Mouse (Mus musculus) kidney, embryonic 16.5 days (tissue): ENCODE results near the gene Stab1. TPM values are rescaled to one million over a fixed set of nuclear protein-coding genes. Genes with fewer than 3 reads are reported as not detected.

Experiments used
- ATAC-seq: fragments of 200-750 bp; cut with Nextera tagmentation; 2 replicates; pipeline ENCODE4 v1.8.0; 2017; ENCODE audit warnings: moderate TSS enrichment; ENCODE audit not compliant: low FRiP score, low TSS enrichment
- H3K27ac ChIP-seq: fragments of 300-500 bp; sonication (generic); 2 replicates; pipeline ENCODE4 v1.5.1; 2014; ENCODE audit warnings: low read length
- H3K27me3 ChIP-seq: fragments of 300-500 bp; sonication (generic); 2 replicates; pipeline ENCODE4 v1.6.1; 2014; ENCODE audit warnings: low read length, control low read depth, mixed read lengths; ENCODE audit not compliant: insufficient read depth
- H3K36me3 ChIP-seq: fragments of 300-500 bp; sonication (generic); 2 replicates; pipeline ENCODE4 v1.6.1; 2014; ENCODE audit warnings: low read length, control low read depth, mixed read lengths; ENCODE audit not compliant: insufficient read depth
- H3K4me1 ChIP-seq: fragments of 300-500 bp; sonication (generic); 2 replicates; pipeline ENCODE4 v1.6.1; 2014; ENCODE audit warnings: low read length, control low read depth, mixed read lengths; ENCODE audit not compliant: insufficient read depth
- H3K4me2 ChIP-seq: fragments of 300-500 bp; sonication (generic); replicated peaks from 2 replicates; pipeline ENCODE4 v1.6.1; 2014; ENCODE audit warnings: low read depth, low read length
- H3K4me3 ChIP-seq: fragments of 300-500 bp; sonication (generic); 2 replicates; pipeline ENCODE4 v1.5.1; 2014; ENCODE audit warnings: mild to moderate bottlenecking, low read length
- H3K9ac ChIP-seq: fragments of 300-500 bp; sonication (generic); replicated peaks from 2 replicates; pipeline ENCODE4 v1.6.1; 2014; ENCODE audit warnings: low read length
- H3K9me3 ChIP-seq: fragments of 300-500 bp; sonication (generic); 2 replicates; pipeline ENCODE4 v1.6.1; 2016; ENCODE audit warnings: low read length, control low read depth
- WGBS: fragments of 180-500 bp; shearing (Covaris S2); extraction: QIAGEN DNeasy Blood & Tissue Kit; methylation state at CpG from one replicate; pipeline ENCODE4 v1.1.7; 2014; 5-methylcytosine and 5-hydroxymethylcytosine counted together
- polyA plus RNA-seq: library from polyadenylated mRNA; unstranded; fragments of >200 nt; fragmentation: Nextera tagmentation; extraction: Ambion mirVana; gene quantifications from 2 replicates; pipeline ENCODE4 v1.2.1, GENCODE M21; 2015

Gene Stab1
- polyA plus RNA-seq, 1 experiment from 2014 or later, result 35.2 TPM

GRCm38 (mm10) chr14:31170963-31171362, 2.5 kb upstream of the Stab1 start:
- Histone ChIP-seq H3K9ac (no peak overlapping the region), H3K4me3 (no peak overlapping the region), H3K27ac (no peak overlapping the region), H3K4me1 (peaks cover 10% of the 10 kb centered on the region), H3K27me3 (no peaks in the 10 kb centered on the region), H3K4me2 (no peak overlapping the region), H3K9me3 (no peaks in the 10 kb centered on the region), H3K36me3 (peaks cover 62% of the 10 kb centered on the region)
- no peak for ATAC-seq
- WGBS, result 87% methylated on average over 13 of the region's 13 CpGs

- H3K27ac ChIP-seq, result no peak overlapping the region
- no peak for ATAC-seq
Observed at GRCm38 (mm10) chr14:31169508-31169907, 1.1 kb upstream of the Stab1 start.

GRCm38 (mm10) chr14:31166827-31167226, 1.6 kb downstream of the Stab1 start:
- Histone ChIP-seq H3K36me3 (peaks cover 20% of the 10 kb centered on the region), H3K9me3 (no peaks in the 10 kb centered on the region), H3K4me1 (peaks cover 21% of the 10 kb centered on the region), H3K9ac (peak overlapping the region; percentile 44; the same call in 1 of the 2 replicates), H3K4me2 (peak overlapping the region; percentile 44), H3K27ac (0 out of 2 replicates have a peak overlapping the region, but pooled peaks have one; percentile 51), H3K27me3 (no peaks in the 10 kb centered on the region), H3K4me3 (peak overlapping the region; percentile 29)
- no peak for ATAC-seq
- 29% methylated on average over 9 of the region's 9 CpGs for WGBS

More at GRCm38 (mm10) chr14:31169508-31169907, 1.1 kb upstream of the Stab1 start:
- Histone ChIP-seq H3K4me3 (no peak overlapping the region), H3K36me3 (peaks cover 47% of the 10 kb centered on the region), H3K27me3 (no peaks in the 10 kb centered on the region), H3K9ac (no peak overlapping the region), H3K4me1 (peaks cover 21% of the 10 kb centered on the region), H3K9me3 (no peaks in the 10 kb centered on the region), H3K4me2 (no peak overlapping the region)
- WGBS, result 71% methylated on average over 6 of the region's 6 CpGs

- no peaks in the 10 kb centered on the region for H3K9me3 ChIP-seq
- no peaks in the 10 kb centered on the region for H3K27me3 ChIP-seq
- no peak for ATAC-seq
- H3K9ac ChIP-seq, result peak overlapping the region; percentile 44; the same call in 1 of the 2 replicates
- peak overlapping the region; percentile 44 for H3K4me2 ChIP-seq
- peaks cover 21% of the 10 kb centered on the region for H3K4me1 ChIP-seq
- peak overlapping the region; percentile 51; the same call in 1 of the 2 replicates for H3K27ac ChIP-seq
- peak overlapping the region; percentile 29 for H3K4me3 ChIP-seq
- peaks cover 13% of the 10 kb centered on the region for H3K36me3 ChIP-seq
- 26% methylated on average over 10 of the region's 10 CpGs for WGBS
Observed at GRCm38 (mm10) chr14:31165991-31166630, 2.3 kb downstream of the Stab1 start.

- H3K27ac ChIP-seq, result peak overlapping the region; percentile 35; the same call in 1 of the 2 replicates
- peak; percentile 53 for ATAC-seq
Observed at GRCm38 (mm10) chr14:31165458-31165857, 3.0 kb downstream of the Stab1 start.

GRCm38 (mm10) chr14:31165010-31165409, 3.4 kb downstream of the Stab1 start:
- H3K4me2 ChIP-seq, result no peak overlapping the region
- peak overlapping the region; percentile 35; the same call in 1 of the 2 replicates for H3K27ac ChIP-seq
- H3K36me3 ChIP-seq, result 0 out of 2 replicates have a peak, but pooled peaks cover 2% of the 10 kb centered on the region
- no peaks in the 10 kb centered on the region for H3K27me3 ChIP-seq
- H3K9me3 ChIP-seq, result no peaks in the 10 kb centered on the region
- no peak overlapping the region for H3K4me3 ChIP-seq
- ATAC-seq, result no peak
- H3K4me1 ChIP-seq, result peaks cover 21% of the 10 kb centered on the region
- no peak overlapping the region for H3K9ac ChIP-seq
- 26% methylated on average over 2 of the region's 2 CpGs for WGBS

More at GRCm38 (mm10) chr14:31165458-31165857, 3.0 kb downstream of the Stab1 start:
- Histone ChIP-seq H3K9me3 (no peaks in the 10 kb centered on the region), H3K9ac (no peak overlapping the region), H3K27me3 (no peaks in the 10 kb centered on the region), H3K4me3 (no peak overlapping the region), H3K36me3 (peaks cover 7% of the 10 kb centered on the region), H3K4me2 (no peak overlapping the region), H3K4me1 (peaks cover 21% of the 10 kb centered on the region)
- WGBS, result 35% methylated on average over 7 of the region's 7 CpGs

GRCm38 (mm10) chr14:31164067-31164466, 4.4 kb downstream of the Stab1 start:
- Histone ChIP-seq H3K4me2 (no peak overlapping the region), H3K9ac (no peak overlapping the region), H3K9me3 (no peaks in the 10 kb centered on the region), H3K4me1 (peaks cover 21% of the 10 kb centered on the region), H3K36me3 (no peaks in the 10 kb centered on the region), H3K4me3 (no peak overlapping the region), H3K27ac (no peak overlapping the region), H3K27me3 (no peaks in the 10 kb centered on the region)
- ATAC-seq, result no peak
- 81% methylated on average over 8 of the region's 8 CpGs for WGBS

- no peak overlapping the region for H3K27ac ChIP-seq
- no peak overlapping the region for H3K4me3 ChIP-seq
- no peak for ATAC-seq
- H3K9me3 ChIP-seq, result no peaks in the 10 kb centered on the region
- H3K4me2 ChIP-seq, result no peak overlapping the region
- no peaks in the 10 kb centered on the region for H3K36me3 ChIP-seq
- WGBS, result 56% methylated on average over 10 of the region's 10 CpGs
- no peak overlapping the region for H3K9ac ChIP-seq
- H3K4me1 ChIP-seq, result peaks cover 21% of the 10 kb centered on the region
- H3K27me3 ChIP-seq, result no peaks in the 10 kb centered on the region
Observed at GRCm38 (mm10) chr14:31161638-31162037, 6.8 kb downstream of the Stab1 start.

GRCm38 (mm10) chr14:31161191-31161590, 7.2 kb downstream of the Stab1 start:
- Histone ChIP-seq H3K4me2 (no peak overlapping the region), H3K4me3 (no peak overlapping the region), H3K9ac (no peak overlapping the region), H3K27ac (no peak overlapping the region), H3K27me3 (no peaks in the 10 kb centered on the region), H3K36me3 (no peaks in the 10 kb centered on the region), H3K4me1 (peaks cover 17% of the 10 kb centered on the region), H3K9me3 (no peaks in the 10 kb centered on the region)
- WGBS, result 78% methylated on average over 7 of the region's 7 CpGs
- ATAC-seq, result no peak
